Mouse (Mus musculus): ENCODE data around the gene Pgm3. TPM values are rescaled to one million over a fixed set of nuclear protein-coding genes. Genes with fewer than 3 reads are reported as not detected.

Gene Pgm3
- polyA plus RNA-seq, 1 experiment from 2014 or later: 43.3 TPM

DNA sequence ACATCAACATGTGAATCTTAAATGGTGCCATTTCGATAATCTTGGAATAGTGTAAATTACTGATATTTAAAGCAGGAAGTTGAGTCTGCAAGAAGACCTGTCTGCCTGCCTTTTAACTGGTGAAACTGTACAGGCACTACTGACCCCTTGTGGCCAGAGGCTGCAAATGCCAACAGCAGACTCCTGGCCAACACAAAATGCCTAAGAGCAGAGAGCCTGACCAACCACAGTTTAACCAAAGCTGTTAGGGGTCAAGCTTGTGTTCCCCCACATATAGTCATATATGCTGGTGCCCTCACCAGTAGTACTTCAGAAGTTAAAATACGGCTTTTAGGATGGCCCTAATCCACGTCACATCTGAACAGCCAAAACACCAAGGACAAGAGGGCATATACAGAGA is 12.1 kb upstream of the Pgm3 start:
- Histone ChIP-seq H3K4me1 (no peaks in the 10 kb centered on the region), H3K36me3 (ENCODE audit: poor library complexity, severe bottlenecking) (no peaks in the 10 kb centered on the region), H3K9me3 (replicated peaks) (no peaks in the 10 kb centered on the region), H3K4me2 (no peak overlapping the region), H3K9ac (no peak overlapping the region), H3K27me3 (no peaks in the 10 kb centered on the region), H3K4me3 (no peak overlapping the region), H3K27ac (no peak overlapping the region)
- peak; percentile 73 for ATAC-seq
- WGBS: 53% methylated on average over 3 of the region's 3 CpGs

GRCm38 (mm10) chr9:86579657-86580056 is 8.0 kb upstream of the Pgm3 start:
- no peak for ATAC-seq
- WGBS: 92% methylated on average over 10 of the region's 10 CpGs
- H3K36me3 ChIP-seq (ENCODE audit: poor library complexity, severe bottlenecking): no peaks in the 10 kb centered on the region
- no peak overlapping the region for H3K4me3 ChIP-seq
- H3K9ac ChIP-seq: no peak overlapping the region
- no peaks in the 10 kb centered on the region for H3K27me3 ChIP-seq
- no peak overlapping the region for H3K27ac ChIP-seq
- no peaks in the 10 kb centered on the region for H3K4me1 ChIP-seq
- H3K4me2 ChIP-seq: no peak overlapping the region
- H3K9me3 ChIP-seq (replicated peaks): no peaks in the 10 kb centered on the region

DNA sequence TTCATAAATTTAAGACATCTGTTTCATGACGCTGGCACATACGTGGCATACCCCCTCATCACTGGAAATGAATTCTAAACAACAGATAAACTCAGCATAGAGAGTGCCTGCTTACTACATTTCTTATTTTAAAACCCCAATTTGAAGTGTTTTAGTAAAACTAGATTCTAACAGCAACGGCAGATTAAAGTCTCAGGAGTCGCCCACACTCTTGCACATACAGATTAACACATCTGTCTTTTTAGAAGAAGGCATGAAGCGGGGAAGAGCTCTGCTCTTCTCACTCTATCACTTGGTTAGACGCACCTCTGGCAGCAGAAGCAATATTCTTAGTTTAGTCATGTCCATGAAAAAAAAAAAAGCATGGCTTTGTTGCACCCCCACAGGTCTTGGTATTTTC is 3.5 kb upstream of the Pgm3 start:
- Histone ChIP-seq H3K9ac (no peak overlapping the region), H3K27ac (no peak overlapping the region), H3K27me3 (no peaks in the 10 kb centered on the region), H3K4me1 (peaks cover 15% of the 10 kb centered on the region), H3K9me3 (replicated peaks) (no peaks in the 10 kb centered on the region), H3K36me3 (ENCODE audit: poor library complexity, severe bottlenecking) (no peaks in the 10 kb centered on the region), H3K4me2 (no peak overlapping the region), H3K4me3 (no peak overlapping the region)
- WGBS: 88% methylated on average over 6 of the region's 6 CpGs
- no peak for ATAC-seq

DNA sequence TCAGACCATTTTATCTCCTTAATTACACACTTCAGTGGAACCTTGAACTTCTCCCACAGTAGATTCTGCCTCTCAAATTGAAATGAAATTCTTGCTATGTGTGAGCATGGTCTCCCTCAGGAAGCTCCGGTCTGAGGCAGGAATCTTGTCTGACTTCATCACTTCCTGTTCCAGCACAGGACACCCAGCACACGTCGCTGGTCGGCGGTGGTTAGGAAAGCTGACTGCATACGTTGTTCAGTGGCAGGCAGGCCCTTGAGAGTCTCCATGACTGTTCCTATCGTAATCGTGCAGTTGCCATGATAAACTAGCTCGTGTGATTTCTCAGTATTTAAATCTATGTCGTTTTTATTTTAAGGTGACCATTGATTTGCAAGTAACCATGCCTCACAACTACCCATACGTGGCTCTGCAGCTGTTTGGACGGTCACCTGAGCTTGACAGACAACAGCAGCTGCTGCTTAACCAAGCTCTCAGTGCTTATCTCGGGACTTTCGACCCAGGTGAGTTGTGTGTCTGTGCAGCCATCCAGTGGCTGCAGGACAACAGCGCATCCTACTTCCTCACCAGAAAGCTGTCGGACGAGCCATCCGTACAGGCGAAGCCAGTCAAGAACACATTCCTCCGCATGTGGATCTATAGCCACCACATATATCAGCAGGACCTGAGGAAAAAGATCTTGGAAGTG is 2.1 kb upstream of the Pgm3 start:
- H3K4me1 ChIP-seq: peaks cover 16% of the 10 kb centered on the region
- no peak overlapping the region for H3K4me3 ChIP-seq
- H3K27me3 ChIP-seq: no peaks in the 10 kb centered on the region
- H3K27ac ChIP-seq: no peak overlapping the region
- H3K36me3 ChIP-seq (ENCODE audit: poor library complexity, severe bottlenecking): peaks cover 9% of the 10 kb centered on the region
- WGBS: 86% methylated on average over 20 of the region's 20 CpGs
- H3K9ac ChIP-seq: no peak overlapping the region
- no peak for ATAC-seq
- no peaks in the 10 kb centered on the region for H3K9me3 ChIP-seq (replicated peaks)
- H3K4me2 ChIP-seq: no peak overlapping the region

GRCm38 (mm10) chr9:86572636-86573291 is 1.1 kb upstream of the Pgm3 start:
- H3K4me1 ChIP-seq: peaks cover 16% of the 10 kb centered on the region
- peaks cover 12% of the 10 kb centered on the region for H3K36me3 ChIP-seq (ENCODE audit: poor library complexity, severe bottlenecking)
- H3K9me3 ChIP-seq (replicated peaks): no peaks in the 10 kb centered on the region
- WGBS: 6% methylated on average over 13 of the region's 13 CpGs
- H3K4me3 ChIP-seq: peak overlapping the region; percentile 75
- 0 out of 2 replicates have a peak, but pooled peaks have one; percentile 20 for ATAC-seq
- peak overlapping the region; percentile 99 for H3K4me2 ChIP-seq
- no peak overlapping the region for H3K27ac ChIP-seq
- H3K27me3 ChIP-seq: no peaks in the 10 kb centered on the region
- peak overlapping the region; percentile 69 for H3K9ac ChIP-seq

GRCm38 (mm10) chr9:86572196-86572595 is 554 bp upstream of the Pgm3 start:
- Histone ChIP-seq H3K9me3 (replicated peaks) (no peaks in the 10 kb centered on the region), H3K27me3 (no peaks in the 10 kb centered on the region), H3K27ac (no peak overlapping the region), H3K9ac (peak overlapping the region; percentile 69), H3K36me3 (ENCODE audit: poor library complexity, severe bottlenecking) (peaks cover 12% of the 10 kb centered on the region), H3K4me3 (peak overlapping the region; percentile 75), H3K4me1 (peaks cover 16% of the 10 kb centered on the region), H3K4me2 (peak overlapping the region; percentile 99)
- ATAC-seq: no peak
- under 1% methylated on average over 25 of the region's 25 CpGs for WGBS

- Histone ChIP-seq H3K36me3 (ENCODE audit: poor library complexity, severe bottlenecking) (peaks cover 22% of the 10 kb centered on the region), H3K27me3 (no peaks in the 10 kb centered on the region), H3K4me3 (peak overlapping the region; percentile 75), H3K27ac (no peak overlapping the region), H3K9ac (peak overlapping the region; percentile 55), H3K9me3 (replicated peaks) (no peaks in the 10 kb centered on the region), H3K4me1 (peaks cover 16% of the 10 kb centered on the region), H3K4me2 (peak overlapping the region; percentile 99)
- no peak for ATAC-seq
- 15% methylated on average over 8 of the region's 8 CpGs for WGBS
Observed at GRCm38 (mm10) chr9:86570946-86571345, 696 bp downstream of the Pgm3 start.

DNA sequence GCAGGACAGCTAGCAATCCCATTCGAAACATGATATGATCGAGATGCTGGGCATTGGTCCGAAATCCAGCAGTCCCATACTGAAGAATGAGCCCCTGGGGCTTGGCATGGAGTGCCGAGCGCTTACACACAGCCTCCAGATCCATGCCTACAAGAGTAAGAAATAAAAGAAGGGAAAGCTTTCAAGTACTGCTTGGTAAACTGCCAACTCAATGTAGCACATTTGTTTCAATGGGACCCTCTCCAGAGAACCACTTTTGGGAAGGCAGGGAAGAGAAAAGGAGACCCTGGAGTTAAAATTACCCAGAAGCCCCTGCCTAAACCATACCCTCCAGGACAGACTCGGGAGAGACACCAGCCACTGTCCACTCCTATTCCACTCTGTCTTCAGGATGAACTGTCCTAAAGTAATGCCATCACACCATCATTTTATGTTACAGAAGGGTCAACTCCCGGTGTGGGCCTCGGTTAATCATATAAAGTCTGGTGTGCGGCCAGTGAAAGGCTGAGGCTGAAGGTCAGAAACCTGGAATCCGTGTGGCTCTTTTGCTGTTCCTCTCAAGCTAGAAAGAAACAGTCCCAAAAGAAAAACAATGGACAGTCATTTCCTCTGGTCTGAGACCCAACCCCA is 1.3 kb downstream of the Pgm3 start:
- Histone ChIP-seq H3K4me3 (peak overlapping the region; percentile 75), H3K4me1 (peaks cover 16% of the 10 kb centered on the region), H3K27me3 (no peaks in the 10 kb centered on the region), H3K36me3 (ENCODE audit: poor library complexity, severe bottlenecking) (peaks cover 27% of the 10 kb centered on the region), H3K27ac (no peak overlapping the region), H3K9ac (0 out of 2 replicates have a peak overlapping the region, but pooled peaks have one; percentile 55), H3K4me2 (peak overlapping the region; percentile 99), H3K9me3 (replicated peaks) (no peaks in the 10 kb centered on the region)
- 72% methylated on average over 10 of the region's 10 CpGs for WGBS
- no peak for ATAC-seq

- WGBS: 87% methylated on average over 3 of the region's 3 CpGs
- peaks cover 16% of the 10 kb centered on the region for H3K4me1 ChIP-seq
- peaks cover 37% of the 10 kb centered on the region for H3K36me3 ChIP-seq (ENCODE audit: poor library complexity, severe bottlenecking)
- H3K9me3 ChIP-seq (replicated peaks): no peaks in the 10 kb centered on the region
- no peak overlapping the region for H3K27ac ChIP-seq
- no peak overlapping the region for H3K4me3 ChIP-seq
- no peak for ATAC-seq
- no peaks in the 10 kb centered on the region for H3K27me3 ChIP-seq
- H3K9ac ChIP-seq: no peak overlapping the region
- H3K4me2 ChIP-seq: no peak overlapping the region
Observed at GRCm38 (mm10) chr9:86569314-86569910, 2.2 kb downstream of the Pgm3 start.

GRCm38 (mm10) chr9:86560543-86560942 is 11.1 kb downstream of the Pgm3 start:
- Histone ChIP-seq H3K36me3 (ENCODE audit: poor library complexity, severe bottlenecking) (peaks cover 87% of the 10 kb centered on the region), H3K4me2 (no peak overlapping the region), H3K27me3 (no peaks in the 10 kb centered on the region), H3K4me3 (no peak overlapping the region), H3K9ac (no peak overlapping the region), H3K27ac (no peak overlapping the region), H3K9me3 (replicated peaks) (no peaks in the 10 kb centered on the region), H3K4me1 (no peaks in the 10 kb centered on the region)
- 91% methylated on average over 3 of the region's 3 CpGs for WGBS
- ATAC-seq: no peak

DNA sequence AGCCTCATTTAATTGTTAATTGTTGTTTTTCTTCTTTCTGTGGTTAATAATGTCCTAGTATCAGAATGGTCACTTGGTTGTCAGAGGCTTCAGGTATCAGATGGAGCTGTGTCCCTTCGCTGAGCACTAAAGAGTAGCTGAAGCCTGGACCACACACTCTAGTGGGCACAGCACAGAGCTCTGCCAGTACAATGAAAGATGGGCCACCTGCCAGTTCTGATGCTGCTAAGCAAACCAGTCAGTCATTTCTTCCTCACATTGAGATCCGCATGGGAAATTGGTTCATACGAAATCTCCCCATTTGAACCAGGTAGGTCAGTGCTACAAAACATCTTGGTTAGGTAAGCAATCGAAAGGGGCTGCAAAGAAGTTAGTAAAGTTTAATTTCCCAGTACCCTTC is 17.0 kb downstream of the Pgm3 start:
- no peaks in the 10 kb centered on the region for H3K4me1 ChIP-seq
- no peak overlapping the region for H3K9ac ChIP-seq
- H3K27me3 ChIP-seq: no peaks in the 10 kb centered on the region
- WGBS: 93% methylated on average over 4 of the region's 4 CpGs
- H3K27ac ChIP-seq: no peak overlapping the region
- H3K9me3 ChIP-seq (replicated peaks): no peaks in the 10 kb centered on the region
- ATAC-seq: no peak
- no peak overlapping the region for H3K4me3 ChIP-seq
- peaks cover 82% of the 10 kb centered on the region for H3K36me3 ChIP-seq (ENCODE audit: poor library complexity, severe bottlenecking)
- H3K4me2 ChIP-seq: no peak overlapping the region

- Histone ChIP-seq H3K4me2 (no peak overlapping the region), H3K27me3 (no peaks in the 10 kb centered on the region), H3K27ac (no peak overlapping the region), H3K9me3 (replicated peaks) (no peaks in the 10 kb centered on the region), H3K4me3 (no peak overlapping the region), H3K9ac (no peak overlapping the region), H3K36me3 (ENCODE audit: poor library complexity, severe bottlenecking) (peaks cover 80% of the 10 kb centered on the region), H3K4me1 (no peaks in the 10 kb centered on the region)
- ATAC-seq: no peak
- WGBS: 89% methylated on average over 9 of the region's 9 CpGs
Observed at GRCm38 (mm10) chr9:86553886-86554285, 17.8 kb downstream of the Pgm3 start.

Data from forebrain, embryonic 13.5 days (tissue).